Mouse (Mus musculus) MEL (cell line): Measurements from ENCODE around the gene Cacna2d4.

Experiments used
- BHLHE40 ChIP-seq: IDR thresholded peaks from 2 replicates; pipeline ENCODE4 v1.6.1; 2012; ENCODE audit warnings: low read depth, mild to moderate bottlenecking, inconsistent platforms, low read length, improper control_type of control experiment, borderline replicate concordance
- CTCF ChIP-seq, 3 experiments: IDR thresholded peaks in 2 of 3; conservative IDR thresholded peaks in 1 of 3; 2 replicates each; pipeline ENCODE4 v1.5.1; 2011 to 2012; ENCODE audit warnings: low read length in 3 of 3, low read depth in 2 of 3, mild to moderate bottlenecking in 2 of 3, improper control_type of control experiment in 1 of 3, inconsistent platforms in 1 of 3, mixed read lengths in 1 of 3, moderate library complexity in 1 of 3; ENCODE audit not compliant: control insufficient read depth in 1 of 3, insufficient read depth in 1 of 3, poor library complexity in 1 of 3, severe bottlenecking in 1 of 3
- MAFK ChIP-seq: IDR thresholded peaks from 2 replicates; pipeline ENCODE4 v1.6.1; 2011; ENCODE audit warnings: low read depth, mild to moderate bottlenecking, low read length, improper control_type of control experiment, borderline replicate concordance
- NRF1 ChIP-seq: IDR thresholded peaks from 2 replicates; pipeline ENCODE4 v1.6.1; 2014; ENCODE audit warnings: low read depth, mild to moderate bottlenecking, inconsistent platforms, low read length, improper control_type of control experiment, moderate library complexity; ENCODE audit not compliant: poor library complexity, insufficient read depth, severe bottlenecking
- RAD21 ChIP-seq: IDR thresholded peaks from 2 replicates; pipeline ENCODE4 v1.6.1; 2011; ENCODE audit warnings: mild to moderate bottlenecking, low read depth, low read length, improper control_type of control experiment
- USF1 ChIP-seq: IDR thresholded peaks from 2 replicates; pipeline ENCODE4 v1.6.1; 2014; ENCODE audit warnings: low read depth, mild to moderate bottlenecking, inconsistent platforms, low read length, improper control_type of control experiment, moderate library complexity

GRCm38 (mm10) chr6:119307867-119308413 lies 71.6 kb downstream of the Cacna2d4 start:
- TF ChIP-seq RAD21 (no peak), MAFK (no peak), BHLHE40 (no peak), CTCF (IDR thresholded peaks at IDR 0.05 in 2 of 3, conservative IDR thresholded peaks at IDR 0.05 in 1 of 3; ENCODE audit: control insufficient read depth in 1 of 3, insufficient read depth in 1 of 3, low read depth in 2 of 3, low read length in 3 of 3, poor library complexity in 1 of 3, severe bottlenecking in 1 of 3) (no peak), USF1 (no peak), NRF1 (no peak)
